Mouse (Mus musculus) kidney, postnatal 25 days (tissue): ENCODE data around the gene Fat3.

ENCODE experiments used
- DNase-seq, 2 experiments: peaks; one replicate each; pipeline ENCODE4 v3.0.0; 2021; ENCODE audit warnings: mixed read lengths in 2 of 2

Fat3 gene

GRCm38 (mm10) chr9:16113936-16114642, 387.0 kb downstream of the Fat3 start:
- DNase-seq: no peak

GRCm38 (mm10) chr9:16107900-16108299, 393.2 kb downstream of the Fat3 start:
- DNase-seq: no peak

DNA sequence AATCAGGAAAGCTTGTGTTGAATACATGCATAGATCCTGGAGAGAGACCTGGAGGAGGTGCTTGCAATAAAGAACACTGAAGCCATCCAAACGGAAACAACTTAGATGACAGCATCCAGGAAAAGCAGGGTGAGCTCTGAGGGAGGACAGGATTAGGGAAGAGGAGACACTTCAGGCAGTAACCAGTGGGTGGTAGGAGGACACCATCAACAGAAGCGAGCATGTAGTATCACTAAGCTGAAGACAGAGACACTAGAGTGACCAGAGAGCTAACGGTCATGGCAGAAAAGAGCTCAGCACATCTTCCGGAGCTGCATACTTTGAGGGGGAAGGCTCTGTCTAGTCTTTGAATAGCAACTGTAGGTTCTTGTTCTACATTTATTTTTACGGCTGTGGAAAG, 393.7 kb downstream of the Fat3 start:
- no peak for DNase-seq

- no peak for DNase-seq
These were observed 402.5 kb downstream of the Fat3 start for GRCm38 (mm10) chr9:16098553-16098952.

- DNase-seq: no peak
These were observed 407.9 kb downstream of the Fat3 start for GRCm38 (mm10) chr9:16093047-16093668.

GRCm38 (mm10) chr9:16092051-16092967, 408.8 kb downstream of the Fat3 start:
- peak; percentile 15 to 38 for DNase-seq

DNA sequence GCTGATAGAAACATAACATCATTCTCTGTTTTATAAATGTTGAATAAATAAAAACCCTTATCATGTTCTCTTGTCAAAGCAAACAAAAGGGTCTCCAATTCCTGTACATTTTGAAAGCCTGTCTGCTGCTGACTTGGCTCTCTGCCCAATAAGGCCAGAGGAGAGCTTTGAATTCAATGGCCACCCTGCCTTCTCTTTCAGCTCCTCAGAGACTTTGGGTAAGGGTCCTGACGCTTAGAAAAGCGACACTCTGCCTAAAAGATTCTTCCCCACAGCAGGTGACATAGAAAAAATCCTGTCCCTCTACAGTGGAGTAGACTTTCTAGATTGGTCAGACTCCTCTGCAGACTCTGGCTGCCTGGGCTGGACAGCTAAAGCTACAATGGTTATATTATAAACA, 421.8 kb downstream of the Fat3 start:
- DNase-seq: no peak

- no peak for DNase-seq
These were observed 426.4 kb downstream of the Fat3 start for GRCm38 (mm10) chr9:16074664-16075063.

DNA sequence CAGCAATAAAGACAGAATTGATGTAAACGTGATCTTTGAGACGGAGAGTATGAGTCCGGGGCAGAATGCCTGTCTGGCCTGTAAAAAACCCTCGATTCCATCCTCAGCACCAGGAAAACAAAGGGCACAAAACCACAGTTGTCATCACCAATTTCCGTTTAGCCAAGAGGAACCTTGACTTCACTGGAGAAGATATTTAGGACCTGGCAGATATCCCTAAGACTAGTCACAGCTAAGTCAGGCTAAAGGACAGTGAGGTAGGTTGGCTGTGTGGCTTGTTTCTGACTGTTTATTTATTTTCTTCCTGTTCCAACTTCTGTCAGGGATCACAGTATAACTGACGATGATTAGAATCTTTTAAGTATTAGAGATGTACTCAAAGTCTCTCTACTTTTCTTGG, 427.0 kb downstream of the Fat3 start:
- no peak for DNase-seq

DNA sequence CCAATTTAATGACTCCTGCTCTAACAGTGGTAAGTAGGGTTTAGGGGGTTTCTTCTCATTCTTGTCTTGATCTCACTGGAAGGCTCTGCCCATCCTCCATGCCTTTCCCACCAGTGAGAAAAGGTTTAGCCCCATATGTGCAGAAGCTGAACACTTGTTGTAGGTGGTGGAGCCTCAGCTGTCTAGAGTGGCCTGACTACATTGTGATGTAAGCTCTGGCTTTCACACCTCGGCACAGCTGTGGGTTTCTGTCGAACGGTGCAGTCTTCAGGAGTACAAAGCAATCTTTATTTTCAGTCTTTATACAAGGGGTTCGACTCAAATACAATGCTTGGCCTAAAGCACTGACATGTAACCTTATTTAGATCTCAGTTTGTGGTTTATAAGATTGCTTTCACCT, 437.6 kb downstream of the Fat3 start:
- no peak for DNase-seq

DNA sequence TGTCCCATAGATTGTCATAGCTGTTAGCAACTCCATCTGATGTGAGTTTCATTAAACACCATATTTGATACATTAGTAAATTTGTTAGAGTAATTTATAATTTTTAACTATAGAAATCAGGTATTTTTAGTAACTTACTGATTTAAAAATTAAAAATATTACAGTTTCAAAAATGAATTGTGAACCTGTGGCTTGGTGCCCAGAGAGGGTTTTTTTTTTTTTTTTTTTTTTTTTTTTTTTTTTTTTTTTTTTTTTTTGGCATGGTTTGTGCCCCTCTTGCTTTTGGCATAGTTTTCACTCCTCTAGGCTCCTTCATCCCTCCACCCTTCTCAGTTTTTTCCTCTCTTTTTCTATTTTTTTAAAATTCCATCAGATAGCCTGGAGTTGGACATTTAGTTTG, 438.6 kb downstream of the Fat3 start:
- no peak for DNase-seq

- no peak for DNase-seq
These were observed 454.4 kb downstream of the Fat3 start for GRCm38 (mm10) chr9:16046686-16047085.

- no peak for DNase-seq
These were observed 463.7 kb downstream of the Fat3 start for GRCm38 (mm10) chr9:16037375-16037774.

- no peak for DNase-seq
These were observed 464.7 kb downstream of the Fat3 start for GRCm38 (mm10) chr9:16036346-16036745.

DNA sequence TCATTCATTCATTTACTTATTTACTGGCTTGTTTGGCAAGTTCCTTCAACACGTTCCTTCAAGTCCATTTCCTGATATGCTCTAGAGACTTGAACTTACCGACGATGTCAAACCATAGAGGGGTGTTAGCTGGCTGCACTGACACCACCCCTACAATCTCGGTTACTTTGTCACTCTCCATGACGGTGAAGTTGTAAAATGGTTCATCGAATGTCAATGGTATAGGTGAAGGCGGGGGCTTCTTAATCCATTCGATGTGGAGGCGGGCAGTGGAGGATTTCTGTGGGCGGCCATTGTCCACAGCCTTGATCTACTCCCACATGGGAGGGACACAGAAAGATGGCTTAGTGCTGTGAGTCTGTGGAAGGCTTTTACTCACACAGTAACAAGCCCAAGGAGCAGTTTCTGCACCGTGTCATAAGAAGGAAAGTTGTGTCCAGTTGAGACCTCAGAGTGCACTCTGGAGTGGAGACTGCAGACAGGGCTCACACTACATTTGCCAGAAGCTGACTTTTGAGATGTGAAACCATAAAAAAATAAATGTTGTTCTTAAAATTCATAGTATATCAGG, 471.3 kb downstream of the Fat3 start:
- no peak for DNase-seq

- no peak for DNase-seq
These were observed 472.0 kb downstream of the Fat3 start for GRCm38 (mm10) chr9:16029066-16029465.

GRCm38 (mm10) chr9:16028394-16028911, 472.6 kb downstream of the Fat3 start:
- no peak for DNase-seq

- DNase-seq: no peak
These were observed 475.0 kb downstream of the Fat3 start for GRCm38 (mm10) chr9:16026054-16026453.

DNA sequence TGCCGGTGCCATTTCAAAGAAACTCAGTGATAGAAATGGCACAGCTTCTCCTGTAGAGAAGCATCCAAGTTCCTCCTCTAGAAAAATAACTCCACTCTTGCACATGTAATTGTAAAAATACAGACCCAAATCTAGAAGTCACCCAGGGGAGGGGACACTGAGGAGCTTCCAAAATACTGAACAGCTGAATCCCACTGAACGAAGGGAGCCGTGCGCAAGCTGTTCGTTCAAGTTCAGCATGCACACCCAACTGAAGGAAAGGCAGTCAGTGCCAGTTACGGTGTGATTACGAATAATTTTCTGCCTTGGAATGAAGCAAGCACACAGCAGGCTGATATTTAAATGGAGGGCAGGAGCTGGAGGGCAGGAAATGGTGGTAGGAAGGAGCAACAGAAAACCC, 476.4 kb downstream of the Fat3 start:
- DNase-seq: no peak

DNA sequence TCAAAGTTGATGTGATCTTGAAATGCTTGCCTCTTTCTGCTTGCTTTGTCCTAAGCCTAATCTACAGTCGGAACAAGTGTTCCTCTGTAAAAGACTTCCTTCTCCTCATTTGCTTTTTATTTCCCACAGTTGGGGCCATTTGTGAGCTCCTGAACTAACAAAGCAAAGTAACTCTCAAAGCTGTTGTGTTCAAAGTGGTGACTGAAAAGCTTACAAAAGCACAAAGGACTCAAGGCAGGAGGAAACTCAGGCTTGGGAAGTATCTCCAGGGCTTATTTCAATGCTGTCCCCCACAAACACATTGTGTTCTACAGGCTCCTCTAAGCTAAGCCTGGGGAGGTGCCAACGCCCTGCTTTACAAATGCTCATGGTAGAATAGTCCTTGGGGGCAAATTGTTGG, 487.0 kb downstream of the Fat3 start:
- no peak for DNase-seq

DNA sequence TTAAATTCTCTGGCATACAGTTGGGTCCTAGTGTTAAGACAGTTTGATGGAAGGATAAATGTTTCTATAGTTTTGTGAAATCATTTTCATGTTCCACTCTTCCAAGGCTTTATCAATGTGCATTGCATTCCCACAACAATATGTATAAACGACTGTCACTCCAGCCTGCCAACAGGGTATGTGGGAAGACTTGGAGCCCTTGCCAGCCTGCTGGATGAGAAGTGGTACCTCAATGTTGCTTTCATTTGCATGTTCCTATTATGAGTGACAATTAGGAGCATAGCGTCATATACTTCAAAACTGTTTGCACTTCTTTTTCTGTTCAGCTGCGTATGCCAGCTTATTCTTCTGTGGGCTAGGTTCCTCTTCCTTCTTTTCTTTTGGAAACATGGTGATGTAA, 489.7 kb downstream of the Fat3 start:
- DNase-seq: no peak

DNA sequence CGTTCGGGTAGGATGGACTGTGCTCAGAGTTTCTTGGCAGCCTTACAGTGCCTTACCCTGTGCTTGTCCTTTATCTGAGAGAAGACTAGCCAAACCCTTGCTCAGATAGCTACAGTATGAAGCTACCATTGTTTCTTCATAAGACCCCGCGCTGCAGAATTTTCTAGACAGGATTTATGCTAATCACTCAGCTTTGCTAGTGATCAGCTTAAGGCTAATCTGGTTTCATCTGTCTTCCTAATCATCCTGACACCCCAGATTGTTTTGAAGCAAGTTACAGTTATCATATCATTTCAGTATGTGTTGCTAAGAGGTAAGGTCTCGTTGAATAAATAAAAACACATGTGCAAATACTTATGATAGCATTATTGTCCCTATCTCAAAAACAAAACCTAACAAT, 493.6 kb downstream of the Fat3 start:
- no peak for DNase-seq

DNA sequence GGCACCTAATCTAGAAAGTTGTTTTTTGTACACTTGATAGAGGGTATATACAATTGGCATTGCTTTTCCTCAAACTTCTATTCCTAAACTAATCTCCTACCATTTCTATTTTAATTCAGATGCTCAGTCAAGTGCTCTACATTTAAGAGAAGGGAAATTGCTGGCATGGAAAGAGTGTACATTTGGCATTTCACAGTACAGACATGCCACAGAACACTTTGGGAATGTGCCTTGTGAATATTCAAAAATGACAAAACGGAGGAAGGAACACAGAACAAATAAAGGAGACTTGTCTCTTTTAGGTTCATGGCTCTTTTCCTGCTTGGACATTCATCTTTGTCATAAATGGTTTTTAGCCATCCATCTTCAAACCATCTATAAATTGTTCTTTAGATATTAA, 498.1 kb downstream of the Fat3 start:
- DNase-seq: no peak
